Mouse (Mus musculus) ES-E14 (cell line): ENCODE measurements around the gene Ina.

ENCODE experiments used
- CHD2 ChIP-seq: IDR thresholded peaks from 2 replicates; pipeline ENCODE4 v1.6.1; 2014; ENCODE audit warnings: mild to moderate bottlenecking, low read depth, low read length, inconsistent platforms
- HCFC1 ChIP-seq: IDR thresholded peaks from 2 replicates; pipeline ENCODE4 v1.6.1; 2012; ENCODE audit warnings: low read length, inconsistent platforms, borderline replicate concordance; ENCODE audit not compliant: insufficient read depth
- MAFK ChIP-seq: IDR thresholded peaks from 2 replicates; pipeline ENCODE4 v1.6.1; 2014; ENCODE audit warnings: mild to moderate bottlenecking, low read depth, low read length, inconsistent platforms; ENCODE audit not compliant: insufficient read depth
- ZC3H11A ChIP-seq: IDR thresholded peaks from 2 replicates; pipeline ENCODE4 v1.6.1; 2012; ENCODE audit warnings: low read depth, mild to moderate bottlenecking, inconsistent platforms, low read length, borderline replicate concordance
- ZNF384 ChIP-seq: IDR thresholded peaks from 2 replicates; pipeline ENCODE4 v1.6.1; 2012; ENCODE audit warnings: low read depth, low read length, inconsistent platforms

DNA sequence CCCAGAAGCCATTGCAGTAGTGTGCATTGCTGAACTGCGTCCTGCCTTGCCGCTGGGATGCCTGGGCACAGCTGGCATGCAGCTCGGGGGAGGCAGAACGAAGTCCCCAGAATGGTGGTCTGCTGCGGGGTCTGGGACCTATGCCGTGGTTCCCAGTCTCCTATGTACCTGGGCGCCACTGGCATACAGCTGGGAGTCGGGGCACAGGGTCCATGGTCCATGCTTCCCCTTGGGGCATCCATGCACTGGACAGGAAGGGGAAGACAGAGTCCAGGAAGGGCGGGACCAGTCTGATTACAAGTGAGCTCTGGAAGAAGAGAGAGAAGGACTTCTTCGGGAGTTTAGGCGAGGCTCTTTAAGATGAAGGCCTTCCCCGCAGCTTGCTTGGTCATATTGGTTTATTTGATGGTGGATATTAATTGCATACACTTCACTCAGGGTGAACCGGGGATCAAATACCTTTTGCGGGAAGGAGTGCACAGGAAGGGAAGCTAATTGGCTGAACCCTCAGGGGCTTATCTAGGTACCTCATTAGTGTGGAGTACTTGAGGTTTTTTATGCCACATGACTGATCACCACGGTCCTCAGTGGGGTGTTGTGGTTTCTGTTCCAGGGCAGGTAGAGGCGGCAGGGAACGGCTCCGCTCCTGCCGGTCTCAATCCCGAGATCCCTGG is 24.9 kb upstream of the Ina start:
- TF ChIP-seq MAFK (no peak), CHD2 (no peak), ZNF384 (no peak), HCFC1 (no peak), ZC3H11A (no peak)
